Mouse (Mus musculus) layer of hippocampus, postnatal 10 days (tissue): ENCODE measurements around the gene Ier5l. TPM values are rescaled to one million over a fixed set of nuclear protein-coding genes. Genes with fewer than 3 reads are reported as not detected.

ENCODE experiments used
- DNase-seq, 2 experiments: peaks; one replicate each; pipeline ENCODE4 v3.0.0; 2021; ENCODE audit warnings: low spot score in 2 of 2
- total RNA-seq, 2 experiments: library from RNA; stranded (reverse); gene quantifications; 2 replicates each; pipeline ENCODE4 v1.2.3; 2021

Ier5l gene
- total RNA-seq, 2 experiments from 2014 or later = 8.0 to 9.6 TPM

DNA sequence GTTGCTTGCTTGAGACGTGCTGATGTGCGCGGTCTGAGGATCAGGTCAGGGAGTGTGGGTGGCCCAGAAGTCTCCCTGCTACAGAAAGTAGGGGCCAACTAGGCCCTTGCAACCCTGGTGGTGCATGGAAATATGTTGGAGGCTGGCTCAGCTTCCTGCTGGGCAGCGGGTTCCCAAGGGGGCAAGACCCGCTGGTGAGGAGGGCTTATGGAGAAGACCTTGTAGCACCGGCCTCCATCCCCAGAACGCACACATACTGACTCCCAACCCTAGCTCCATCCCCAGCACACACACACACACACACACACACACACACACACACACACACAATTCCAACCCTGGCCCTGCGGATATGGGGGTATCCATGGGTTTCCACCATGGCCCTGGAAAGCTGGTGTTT lies 3.0 kb downstream of the Ier5l start:
- DNase-seq = no peak

DNA sequence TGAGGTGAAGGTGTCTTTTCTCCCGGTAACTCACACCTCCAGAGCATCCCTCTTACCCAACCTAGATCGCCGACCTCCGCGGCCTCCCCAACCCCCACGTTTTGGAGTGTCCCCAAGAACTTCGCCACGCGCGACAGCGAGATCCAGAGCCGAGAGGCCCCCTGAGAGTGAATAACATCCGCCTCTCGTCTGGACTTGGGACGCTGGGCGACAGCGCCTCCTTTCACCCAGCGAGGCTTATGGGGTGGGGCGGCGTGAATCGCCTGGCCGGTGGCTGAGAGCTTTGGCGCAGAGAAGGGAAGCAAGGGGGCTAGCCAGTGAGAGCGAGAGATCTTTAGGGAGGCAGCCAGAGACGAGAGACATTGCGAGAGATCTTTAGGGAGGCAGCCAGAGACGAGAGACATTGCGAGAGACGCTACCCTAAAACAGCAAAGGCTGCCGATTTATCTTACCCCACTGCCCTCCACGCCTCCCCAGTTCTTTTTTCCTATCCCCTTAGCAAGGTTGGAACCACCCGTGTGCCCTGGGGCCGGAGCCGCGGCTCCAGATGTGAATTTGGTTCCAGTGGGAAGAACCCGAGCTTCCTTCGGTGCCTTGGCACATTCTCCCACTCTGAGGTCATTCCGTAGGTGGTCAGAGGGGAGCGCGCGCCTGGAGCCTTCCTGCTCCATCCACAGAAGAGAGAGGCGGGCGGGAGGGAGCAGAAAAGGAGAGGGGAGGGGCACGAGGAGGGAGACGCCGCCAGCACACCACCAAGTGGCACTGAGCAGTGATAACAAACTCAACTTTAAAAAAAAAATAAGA lies 3.7 kb downstream of the Ier5l start:
- peak; percentile 68 to 74 for DNase-seq

DNA sequence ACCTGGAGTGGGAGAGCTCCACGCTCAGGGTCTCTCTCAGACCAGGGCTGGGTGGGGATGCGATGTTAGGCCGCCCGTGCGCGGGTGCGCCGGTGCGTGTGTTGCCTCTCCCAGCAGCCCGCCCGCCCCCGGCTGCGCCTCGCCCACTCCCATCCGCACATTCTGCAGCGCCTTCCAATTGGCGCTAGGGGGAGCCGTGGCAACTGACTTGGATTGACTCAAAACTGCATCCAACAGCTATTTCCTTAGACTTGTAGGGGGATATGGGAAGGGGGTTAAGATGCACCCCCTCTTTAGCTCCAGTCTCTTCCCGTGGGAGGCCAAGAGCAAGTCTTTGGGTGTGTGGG lies 4.2 kb downstream of the Ier5l start:
- peak; percentile 89 for DNase-seq

GRCm38 (mm10) chr2:30469009-30469408 lies 5.0 kb downstream of the Ier5l start:
- no peak for DNase-seq

- DNase-seq = no peak
Observed at GRCm38 (mm10) chr2:30466787-30467186, 7.2 kb downstream of the Ier5l start.

- no peak for DNase-seq
Observed at GRCm38 (mm10) chr2:30464411-30464810, 9.6 kb downstream of the Ier5l start.

GRCm38 (mm10) chr2:30463904-30464330 lies 10.1 kb downstream of the Ier5l start:
- DNase-seq = no peak

DNA sequence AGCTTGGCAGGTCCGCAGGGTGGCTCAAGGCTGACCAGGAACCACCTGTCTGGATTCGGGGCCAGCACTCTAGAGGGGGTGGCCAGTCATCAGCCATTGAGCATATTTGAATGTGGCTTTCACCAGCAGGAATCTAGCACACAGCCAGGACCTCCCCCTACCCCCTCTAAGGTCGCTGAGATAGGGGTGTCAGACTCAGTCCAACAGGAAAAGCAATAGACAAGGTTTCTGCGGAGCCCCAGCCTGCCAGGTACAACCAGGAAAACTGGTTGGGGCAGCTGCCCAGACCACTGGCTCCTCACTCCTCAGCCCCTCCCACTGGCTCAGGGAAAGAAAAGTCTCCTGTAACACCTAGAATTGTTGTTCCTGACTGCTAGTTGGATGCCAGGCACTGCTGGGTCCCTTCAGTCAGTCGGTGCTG lies 10.7 kb downstream of the Ier5l start:
- DNase-seq = no peak

DNA sequence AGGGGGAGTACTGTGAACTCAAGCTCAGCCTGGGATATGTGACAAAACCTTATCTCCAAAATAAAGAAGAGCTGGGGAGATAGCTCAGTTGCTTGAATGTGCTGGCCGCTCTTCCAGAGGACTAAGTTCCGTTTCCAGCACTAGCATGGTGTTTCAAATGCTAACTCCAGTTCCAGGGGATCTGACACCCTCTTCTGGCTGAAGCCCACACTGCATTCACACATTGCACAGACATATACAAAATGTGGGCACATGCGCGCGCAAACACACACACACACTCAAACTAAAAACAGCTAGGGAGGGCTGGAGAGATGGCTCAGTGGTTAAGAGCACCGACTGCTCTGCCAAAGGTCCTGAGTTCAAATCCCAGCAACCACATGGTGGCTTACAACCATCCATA lies 14.8 kb downstream of the Ier5l start:
- DNase-seq = no peak

DNA sequence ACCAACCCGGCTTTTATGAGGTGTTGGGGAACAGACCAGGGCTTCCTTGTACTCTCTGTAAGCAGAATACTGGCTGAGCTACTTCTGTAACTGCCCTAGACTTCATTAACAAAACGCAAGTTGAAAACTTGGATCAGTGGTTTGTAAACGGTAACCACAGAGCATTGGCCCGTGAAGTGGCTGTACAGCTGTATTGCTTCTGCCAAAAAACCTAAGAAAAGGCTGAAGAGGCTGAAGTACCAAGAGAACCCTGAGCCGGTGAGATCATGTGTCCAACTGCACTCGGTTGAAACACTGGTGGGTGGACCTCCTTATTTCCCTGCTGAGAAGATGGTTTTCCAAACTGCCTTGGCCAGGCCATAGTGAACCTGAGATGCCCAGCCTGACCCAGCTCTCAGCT lies 15.7 kb downstream of the Ier5l start:
- DNase-seq = no peak

- no peak for DNase-seq
Observed at GRCm38 (mm10) chr2:30456104-30456980, 17.7 kb downstream of the Ier5l start.

GRCm38 (mm10) chr2:30454587-30454986 lies 19.4 kb downstream of the Ier5l start:
- no peak for DNase-seq

GRCm38 (mm10) chr2:30453570-30453969 lies 20.4 kb downstream of the Ier5l start:
- no peak for DNase-seq

DNA sequence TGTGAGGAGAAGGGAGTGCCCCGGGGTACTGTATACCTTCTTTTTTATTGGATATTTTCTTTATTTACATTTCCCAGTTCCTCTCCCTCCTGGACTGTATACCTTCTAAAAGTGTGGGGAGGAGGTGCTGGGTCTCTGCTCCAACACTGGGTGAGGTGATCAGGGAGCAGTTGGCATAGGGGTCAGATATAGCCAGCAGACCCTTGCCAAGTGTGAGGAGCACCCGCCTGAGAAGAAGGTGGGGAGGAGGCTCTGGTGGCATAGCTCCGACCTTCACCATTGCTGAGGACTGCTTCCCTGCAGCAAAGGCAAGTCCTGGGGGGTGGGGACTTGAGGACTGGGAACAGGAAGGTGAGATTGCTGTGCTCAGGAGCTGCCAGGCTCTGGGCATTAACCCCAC lies 22.5 kb downstream of the Ier5l start:
- DNase-seq = no peak

- DNase-seq = no peak
Observed at GRCm38 (mm10) chr2:30450530-30450929, 23.5 kb downstream of the Ier5l start.

DNA sequence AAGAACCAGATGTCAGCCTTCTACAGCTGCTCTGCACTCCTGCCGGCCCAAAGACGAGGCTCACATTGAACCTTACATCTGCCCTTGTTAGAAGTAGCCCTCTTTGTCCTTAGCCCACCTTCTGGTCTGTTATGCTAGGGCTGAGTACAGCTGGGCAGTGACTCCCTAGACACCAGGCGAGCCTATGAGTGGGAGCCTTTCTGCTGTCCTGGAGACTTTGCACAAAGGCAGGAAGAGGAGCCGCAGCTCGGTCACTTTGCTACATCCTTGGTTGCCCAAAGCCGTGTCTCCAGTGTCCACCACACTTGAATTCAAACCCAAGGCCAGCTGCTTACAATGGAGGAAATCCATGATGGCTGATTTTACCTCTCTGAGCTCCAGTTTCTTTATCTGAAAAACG lies 25.6 kb downstream of the Ier5l start:
- no peak for DNase-seq

GRCm38 (mm10) chr2:30446891-30447826 lies 26.9 kb downstream of the Ier5l start:
- no peak for DNase-seq

- no peak for DNase-seq
Observed at GRCm38 (mm10) chr2:30445312-30445711, 28.7 kb downstream of the Ier5l start.

GRCm38 (mm10) chr2:30444450-30444849 lies 29.6 kb downstream of the Ier5l start:
- DNase-seq = no peak

- no peak for DNase-seq
Observed at GRCm38 (mm10) chr2:30444006-30444405, 30.0 kb downstream of the Ier5l start.

DNA sequence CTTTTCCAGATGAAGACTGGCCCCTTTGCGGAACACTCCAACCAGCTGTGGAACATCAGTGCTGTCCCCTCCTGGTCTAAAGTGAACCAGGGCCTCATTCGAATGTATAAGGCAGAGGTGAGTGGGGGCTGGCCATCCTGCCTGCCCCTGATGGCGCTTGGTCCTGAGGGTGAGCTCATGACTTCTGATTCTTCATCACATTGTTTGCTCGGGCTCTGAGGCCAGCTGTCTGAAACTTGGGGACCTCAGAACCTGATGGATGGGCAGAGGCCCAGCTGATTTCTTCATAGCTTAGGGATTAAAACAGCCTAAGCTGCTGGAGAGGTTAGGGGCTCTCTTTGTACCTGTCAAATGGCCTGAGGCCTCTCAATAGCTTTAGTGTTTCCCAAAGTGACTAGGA lies 30.7 kb downstream of the Ier5l start:
- no peak for DNase-seq
